ENCODE assay signal across 22 mouse cellular contexts in the genomic region with DNA sequence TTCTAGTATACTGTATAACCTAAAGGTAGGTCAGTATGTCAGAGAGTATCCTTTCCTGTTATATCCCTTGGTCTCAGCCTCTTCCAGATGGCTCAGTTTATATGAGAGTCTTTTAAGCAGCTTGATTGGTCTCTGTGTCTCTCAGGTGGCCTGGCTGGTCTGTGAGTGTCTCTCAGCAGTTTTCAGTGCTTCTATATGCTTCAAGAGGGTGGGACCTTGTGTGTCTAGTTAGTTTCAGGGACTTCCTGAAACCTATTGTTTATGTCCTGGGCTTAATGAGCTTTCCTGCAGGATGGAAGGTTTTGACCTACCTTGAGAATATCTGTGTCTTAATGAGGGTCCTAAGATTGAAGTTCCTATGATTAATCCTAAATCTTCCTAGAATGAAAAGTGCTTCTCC.
DNase-seq lines count a peak whose midpoint lies in the region; ATAC-seq and TF ChIP-seq lines count a peak whose summit lies in the region.
"Had no signal": no experiment of that assay in that cellular context is flagged by ENCODE, and none has a peak within 500 bp of the region (broad histone marks: within the 10 kb centered on the region; RNA-seq: fewer than 3 reads in every experiment).

No protein-coding gene starts in this region.

- no peak overlapping the region for H3K4me2 ChIP-seq in hindbrain, embryonic 14.5 days (replicated peaks)
- no peak overlapping the region for H3K4me2 ChIP-seq in hindbrain, embryonic 12.5 days (replicated peaks)
- H3K4me2 ChIP-seq in lung, embryonic 14.5 days = no peak overlapping the region
- H3K4me2 ChIP-seq: embryonic facial prominence, embryonic 13.5 days; forebrain, embryonic 13.5 days; heart, embryonic 11.5 days; heart, embryonic 15.5 days; hindbrain, embryonic 15.5 days had no signal

- H3K27me3 ChIP-seq in hindbrain, embryonic 14.5 days (ENCODE audit: control insufficient read depth, insufficient read depth, low read length) = no peaks in the 10 kb centered on the region
- no peaks in the 10 kb centered on the region for H3K27me3 ChIP-seq in hindbrain, embryonic 12.5 days
- H3K27me3 ChIP-seq in lung, embryonic 14.5 days (ENCODE audit: insufficient read depth, low read length) = no peaks in the 10 kb centered on the region
- H3K27me3 ChIP-seq: CH12.LX; embryonic facial prominence, embryonic 13.5 days; forebrain, embryonic 13.5 days; heart, embryonic 15.5 days; hindbrain, embryonic 15.5 days had no signal

- 0 out of 2 replicates have a peak, but pooled peaks have one; percentile 6 for ATAC-seq in hindbrain, embryonic 14.5 days (ENCODE audit: low FRiP score)
- ATAC-seq in hindbrain, embryonic 12.5 days (ENCODE audit: low FRiP score) = no peak
- ATAC-seq in lung, embryonic 14.5 days (ENCODE audit: insufficient read depth) = no peak
- 0 out of 2 replicates have a peak, but pooled peaks have one; percentile 8 for ATAC-seq in megakaryocyte, adult 5-6 weeks (ENCODE audit: poor library complexity, severe bottlenecking)
- no peak for ATAC-seq in cerebellum, adult (ENCODE audit: insufficient number of reproducible peaks, low FRiP score, low TSS enrichment)
- ATAC-seq: forebrain, embryonic 13.5 days had no signal

- no peak overlapping the region for H3K9ac ChIP-seq in hindbrain, embryonic 14.5 days
- no peak overlapping the region for H3K9ac ChIP-seq in hindbrain, embryonic 12.5 days
- H3K9ac ChIP-seq in lung, embryonic 14.5 days = no peak overlapping the region
- H3K9ac ChIP-seq: embryonic facial prominence, embryonic 13.5 days; forebrain, embryonic 13.5 days; heart, embryonic 15.5 days; hindbrain, embryonic 15.5 days had no signal

- no peaks in the 10 kb centered on the region for H3K36me3 ChIP-seq in hindbrain, embryonic 14.5 days (replicated peaks; ENCODE audit: control insufficient read depth, insufficient read depth)
- H3K36me3 ChIP-seq in hindbrain, embryonic 12.5 days = no peaks in the 10 kb centered on the region
- H3K36me3 ChIP-seq in lung, embryonic 14.5 days (ENCODE audit: insufficient read depth) = no peaks in the 10 kb centered on the region
- H3K36me3 ChIP-seq: embryonic facial prominence, embryonic 13.5 days; heart, embryonic 15.5 days; hindbrain, embryonic 15.5 days had no signal

- H3K9me3 ChIP-seq in hindbrain, embryonic 14.5 days (ENCODE audit: control insufficient read depth, low read length) = peaks cover 66% of the 10 kb centered on the region
- H3K9me3 ChIP-seq in hindbrain, embryonic 12.5 days (replicated peaks) = peaks cover 30% of the 10 kb centered on the region
- peaks cover 49% of the 10 kb centered on the region for H3K9me3 ChIP-seq in lung, embryonic 14.5 days (ENCODE audit: low read depth, low read length)

- TF ChIP-seq CTCF in lung, embryonic 14.5 days (IDR thresholded peaks at IDR 0.05; ENCODE audit: low read depth) = no peak

- DNase-seq in hindbrain, embryonic 14.5 days (ENCODE audit: low spot score) = no peak
- DNase-seq in lung, embryonic 14.5 days = peak; percentile 7
- DNase-seq in lung, postnatal 4 days = no peak
- DNase-seq in MN1 (ENCODE audit: low spot score) = peak; percentile 17
- no peak for DNase-seq in cerebellum, postnatal 10 days
- DNase-seq: adrenal gland, adult 8-10 months; adrenal gland, postnatal 36 days; cerebellum, adult 11 months; cerebellum, adult 8-10 months; cerebellum, postnatal 36 days; gastrocnemius, adult 2 months; gastrocnemius, postnatal 25 days; heart, postnatal 14 days had no signal

- no peak overlapping the region for H3K4me3 ChIP-seq in hindbrain, embryonic 14.5 days (replicated peaks; ENCODE audit: low read length)
- no peak overlapping the region for H3K4me3 ChIP-seq in hindbrain, embryonic 12.5 days
- no peak overlapping the region for H3K4me3 ChIP-seq in lung, embryonic 14.5 days (ENCODE audit: low read depth, low read length)
- H3K4me3 ChIP-seq: embryonic facial prominence, embryonic 13.5 days; forebrain, embryonic 13.5 days; gastrocnemius, adult 2 months; heart, embryonic 15.5 days; hindbrain, embryonic 15.5 days had no signal

- no peak overlapping the region for H3K27ac ChIP-seq in hindbrain, embryonic 14.5 days
- no peak overlapping the region for H3K27ac ChIP-seq in hindbrain, embryonic 12.5 days
- H3K27ac ChIP-seq in lung, embryonic 14.5 days (ENCODE audit: low read depth) = no peak overlapping the region
- H3K27ac ChIP-seq: embryonic facial prominence, embryonic 13.5 days; forebrain, embryonic 13.5 days; gastrocnemius, adult 2 months; heart, embryonic 15.5 days; hindbrain, embryonic 15.5 days had no signal

- H3K4me1 ChIP-seq in hindbrain, embryonic 14.5 days (replicated peaks; ENCODE audit: control insufficient read depth, insufficient read depth, low read length) = no peaks in the 10 kb centered on the region
- H3K4me1 ChIP-seq in hindbrain, embryonic 12.5 days = no peaks in the 10 kb centered on the region
- H3K4me1 ChIP-seq in lung, embryonic 14.5 days (ENCODE audit: insufficient read depth) = no peaks in the 10 kb centered on the region
- H3K4me1 ChIP-seq: embryonic facial prominence, embryonic 13.5 days; forebrain, embryonic 13.5 days; heart, embryonic 15.5 days; hindbrain, embryonic 15.5 days had no signal

Comparison
In these comparisons a context has a peak if more than half of its experiments do, and no peak if none do; other contexts are left out.
1. ATAC-seq: peak in hindbrain, embryonic 14.5 days (single experiment) and megakaryocyte, adult 5-6 weeks (single experiment); none in hindbrain, embryonic 12.5 days (single experiment), lung, embryonic 14.5 days (single experiment) and cerebellum, adult (single experiment).
2. DNase-seq: peak in lung, embryonic 14.5 days (single experiment) and MN1 (single experiment); none in hindbrain, embryonic 14.5 days (single experiment), lung, postnatal 4 days (0 of 2) and cerebellum, postnatal 10 days (0 of 2).